Mouse (Mus musculus) cerebellum, postnatal 36 days (tissue): ENCODE results near the gene Prrc2a.

Experiments
- DNase-seq, 2 experiments: peaks; one replicate each; pipeline ENCODE4 v3.0.0; 2021 to 2022; ENCODE audit warnings: mixed read lengths in 2 of 2

Prrc2a gene

GRCm38 (mm10) chr17:35101161-35101560 is 63.5 kb downstream of the Prrc2a start:
- no peak for DNase-seq

- no peak for DNase-seq
These were observed 64.4 kb downstream of the Prrc2a start for GRCm38 (mm10) chr17:35100196-35100765.
